Mouse (Mus musculus): ENCODE measurements at regions not wholly inside any gene's neighbourhood (a gene's known extent, or its start where the extent isn't known, plus 50 kb on each side); places are given as distances from the start of the nearest gene placed in this dataset.

- DNase-seq (ENCODE audit: low spot score) (no peak), ATAC-seq (ENCODE audit: low FRiP score) (peak; percentile 17; the same call in 1 of the 2 replicates)
- H3K4me2 ChIP-seq (replicated peaks): no peak overlapping the region
- no peaks in the 10 kb centered on the region for H3K27me3 ChIP-seq (ENCODE audit: control insufficient read depth, insufficient read depth, low read length)
- H3K4me3 ChIP-seq (replicated peaks; ENCODE audit: low read length): no peak overlapping the region
- no peak overlapping the region for H3K9ac ChIP-seq
- H3K9me3 ChIP-seq (ENCODE audit: control insufficient read depth, low read length): no peaks in the 10 kb centered on the region
- H3K27ac ChIP-seq: no peak overlapping the region
- no peaks in the 10 kb centered on the region for H3K36me3 ChIP-seq (replicated peaks; ENCODE audit: control insufficient read depth, insufficient read depth)
- WGBS: 89% methylated on average over 7 of the region's 7 CpGs
- no peaks in the 10 kb centered on the region for H3K4me1 ChIP-seq (replicated peaks; ENCODE audit: control insufficient read depth, insufficient read depth, low read length)
Observed at GRCm38 (mm10) chr15:44950952-44951642, 4816.9 kb downstream of the 9330182O14Rik start.
